Mouse (Mus musculus): ENCODE results near the gene Aox1. TPM values are rescaled to one million over a fixed set of nuclear protein-coding genes. Genes with fewer than 3 reads are reported as not detected.

Aox1 gene
- total RNA-seq, 2 experiments from 2014 or later: 2.7 to 2.9 TPM

GRCm38 (mm10) chr1:58062131-58062530, 32.4 kb downstream of the Aox1 start:
- intact Hi-C loops (cut with DNase I): no loop called here
- no peak for DNase-seq

GRCm38 (mm10) chr1:58065151-58065550, 35.4 kb downstream of the Aox1 start:
- intact Hi-C loops (cut with DNase I): no loop called here
- no peak for DNase-seq

GRCm38 (mm10) chr1:58065606-58066005, 35.9 kb downstream of the Aox1 start:
- intact Hi-C loops (cut with DNase I): no loop called here
- DNase-seq: peak; percentile 23 to 43

- intact Hi-C loops (cut with DNase I): no loop called here
- no peak for DNase-seq
These were observed 39.5 kb downstream of the Aox1 start for GRCm38 (mm10) chr1:58069181-58069580.

GRCm38 (mm10) chr1:58070091-58070490, 40.4 kb downstream of the Aox1 start:
- intact Hi-C loops (cut with DNase I): no loop called here
- no peak for DNase-seq

GRCm38 (mm10) chr1:58071006-58071405, 41.3 kb downstream of the Aox1 start:
- no peak for DNase-seq
- intact Hi-C loops (cut with DNase I): no loop called here

GRCm38 (mm10) chr1:58071509-58071908, 41.8 kb downstream of the Aox1 start:
- no peak for DNase-seq
- intact Hi-C loops (cut with DNase I): no loop called here

GRCm38 (mm10) chr1:58072416-58072815, 42.7 kb downstream of the Aox1 start:
- no peak for DNase-seq
- intact Hi-C loops (cut with DNase I): no loop called here

GRCm38 (mm10) chr1:58072991-58073730, 43.4 kb downstream of the Aox1 start:
- DNase-seq: peak; percentile 8 to 48
- intact Hi-C loops (cut with DNase I): no loop called here

GRCm38 (mm10) chr1:58074266-58074665, 44.5 kb downstream of the Aox1 start:
- no peak for DNase-seq
- intact Hi-C loops (cut with DNase I): no loop called here

GRCm38 (mm10) chr1:58077882-58078281, 48.2 kb downstream of the Aox1 start:
- no peak for DNase-seq
- intact Hi-C loops (cut with DNase I): no loop called here

GRCm38 (mm10) chr1:58078390-58078789, 48.7 kb downstream of the Aox1 start:
- intact Hi-C loops (cut with DNase I): no loop called here
- no peak for DNase-seq

- DNase-seq: peak; percentile 18 to 24
- intact Hi-C loops (cut with DNase I): no loop called here
These were observed 50.0 kb downstream of the Aox1 start for GRCm38 (mm10) chr1:58079689-58080088.

- DNase-seq: no peak
- intact Hi-C loops (cut with DNase I): no loop called here
These were observed 50.7 kb downstream of the Aox1 start for GRCm38 (mm10) chr1:58080446-58080845.

GRCm38 (mm10) chr1:58081356-58081755, 51.6 kb downstream of the Aox1 start:
- no peak for DNase-seq
- intact Hi-C loops (cut with DNase I): no loop called here

GRCm38 (mm10) chr1:58089316-58089715, 59.6 kb downstream of the Aox1 start:
- intact Hi-C loops (cut with DNase I): no loop called here
- DNase-seq: peak; percentile 13 to 33

GRCm38 (mm10) chr1:58090191-58090590, 60.5 kb downstream of the Aox1 start:
- intact Hi-C loops (cut with DNase I): no loop called here
- DNase-seq: no peak

- no peak for DNase-seq
- intact Hi-C loops (cut with DNase I): no loop called here
These were observed 61.5 kb downstream of the Aox1 start for GRCm38 (mm10) chr1:58091213-58091612.

GRCm38 (mm10) chr1:58091992-58092560, 62.3 kb downstream of the Aox1 start:
- no peak for DNase-seq
- intact Hi-C loops (cut with DNase I): no loop called here

GRCm38 (mm10) chr1:58097338-58097737, 67.6 kb downstream of the Aox1 start:
- intact Hi-C loops (cut with DNase I): no loop called here
- no peak for DNase-seq

- intact Hi-C loops (cut with DNase I): no loop called here
These were observed 69.4 kb downstream of the Aox1 start for GRCm38 (mm10) chr1:58099119-58099518.

GRCm38 (mm10) chr1:58101531-58102146, 71.9 kb downstream of the Aox1 start:
- peak; percentile 43 to 51 for DNase-seq
- intact Hi-C loops (cut with DNase I): no loop called here

More at GRCm38 (mm10) chr1:58099119-58099518, 69.4 kb downstream of the Aox1 start:
- DNase-seq: no peak
